Mouse (Mus musculus) kidney, embryonic 16.5 days (tissue): ENCODE data around the gene Gm4881. TPM values are rescaled to one million over a fixed set of nuclear protein-coding genes. Genes with fewer than 3 reads are reported as not detected.

Experiments
- ATAC-seq: fragments of 200-750 bp; cut with Nextera tagmentation; 2 replicates; pipeline ENCODE4 v1.8.0; 2017; ENCODE audit warnings: moderate TSS enrichment; ENCODE audit not compliant: low FRiP score, low TSS enrichment
- H3K27ac ChIP-seq: fragments of 300-500 bp; sonication (generic); 2 replicates; pipeline ENCODE4 v1.5.1; 2014; ENCODE audit warnings: low read length
- H3K27me3 ChIP-seq: fragments of 300-500 bp; sonication (generic); 2 replicates; pipeline ENCODE4 v1.6.1; 2014; ENCODE audit warnings: low read length, control low read depth, mixed read lengths; ENCODE audit not compliant: insufficient read depth
- H3K36me3 ChIP-seq: fragments of 300-500 bp; sonication (generic); 2 replicates; pipeline ENCODE4 v1.6.1; 2014; ENCODE audit warnings: low read length, control low read depth, mixed read lengths; ENCODE audit not compliant: insufficient read depth
- H3K4me1 ChIP-seq: fragments of 300-500 bp; sonication (generic); 2 replicates; pipeline ENCODE4 v1.6.1; 2014; ENCODE audit warnings: low read length, control low read depth, mixed read lengths; ENCODE audit not compliant: insufficient read depth
- H3K4me2 ChIP-seq: fragments of 300-500 bp; sonication (generic); replicated peaks from 2 replicates; pipeline ENCODE4 v1.6.1; 2014; ENCODE audit warnings: low read depth, low read length
- H3K4me3 ChIP-seq: fragments of 300-500 bp; sonication (generic); 2 replicates; pipeline ENCODE4 v1.5.1; 2014; ENCODE audit warnings: mild to moderate bottlenecking, low read length
- H3K9ac ChIP-seq: fragments of 300-500 bp; sonication (generic); replicated peaks from 2 replicates; pipeline ENCODE4 v1.6.1; 2014; ENCODE audit warnings: low read length
- H3K9me3 ChIP-seq: fragments of 300-500 bp; sonication (generic); 2 replicates; pipeline ENCODE4 v1.6.1; 2016; ENCODE audit warnings: low read length, control low read depth
- WGBS: fragments of 180-500 bp; shearing (Covaris S2); extraction: QIAGEN DNeasy Blood & Tissue Kit; methylation state at CpG from one replicate; pipeline ENCODE4 v1.1.7; 2014; 5-methylcytosine and 5-hydroxymethylcytosine counted together
- polyA plus RNA-seq: library from polyadenylated mRNA; unstranded; fragments of >200 nt; fragmentation: Nextera tagmentation; extraction: Ambion mirVana; gene quantifications from 2 replicates; pipeline ENCODE4 v1.2.1, GENCODE M21; 2015

Gm4881 gene
- polyA plus RNA-seq, 1 experiment from 2014 or later, result not detected

DNA sequence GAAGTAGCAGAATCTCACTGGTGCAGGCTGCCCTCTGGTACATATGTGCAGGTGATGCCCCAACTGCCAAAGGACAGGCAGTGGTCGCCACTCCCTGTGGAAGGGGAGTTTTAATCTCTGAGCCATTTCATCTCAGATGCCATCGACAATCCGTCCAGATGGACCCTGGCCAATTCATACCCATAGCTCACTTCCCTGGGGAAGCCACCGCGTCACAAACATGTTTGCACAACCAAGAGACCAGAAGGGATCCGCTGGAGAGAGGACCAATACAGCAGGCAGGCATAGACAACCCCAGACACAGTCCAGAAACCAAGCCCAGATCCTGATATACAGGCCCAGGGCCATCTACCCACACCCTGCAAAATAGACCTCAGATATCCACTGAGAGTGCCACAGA lies 13.8 kb downstream of the Gm4881 start:
- Histone ChIP-seq H3K4me2 (no peak overlapping the region), H3K4me1 (peaks cover 6% of the 10 kb centered on the region; the same call in 1 of the 2 replicates), H3K9ac (no peak overlapping the region), H3K27me3 (peaks cover 68% of the 10 kb centered on the region), H3K9me3 (no peaks in the 10 kb centered on the region), H3K4me3 (no peak overlapping the region), H3K27ac (no peak overlapping the region), H3K36me3 (peaks cover 23% of the 10 kb centered on the region)
- 60% methylated on average over 6 of the region's 6 CpGs for whole genome bisulfite sequencing
- ATAC-seq, result no peak

DNA sequence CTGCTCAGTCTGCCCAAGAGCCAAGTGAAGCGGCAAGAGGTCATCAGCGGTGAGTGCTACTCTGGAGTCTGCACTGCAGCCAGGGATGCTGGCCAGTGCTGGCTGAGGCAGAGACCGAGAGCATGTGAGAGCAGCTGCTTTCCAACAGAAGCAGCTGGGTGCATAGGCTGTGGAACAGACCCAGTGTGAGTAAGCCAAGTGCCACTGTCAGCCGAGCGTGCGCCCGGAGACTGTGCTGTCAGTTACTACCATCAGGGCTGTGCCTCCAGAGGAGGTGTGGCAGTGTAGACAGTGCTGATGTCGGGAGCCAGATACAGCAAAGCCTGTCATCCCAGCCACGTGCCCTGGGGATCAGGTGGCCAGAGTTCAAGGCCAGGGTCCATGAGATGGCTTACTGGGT lies 24.6 kb downstream of the Gm4881 start:
- WGBS, result 86% methylated on average over 9 of the region's 9 CpGs
- Histone ChIP-seq H3K36me3 (peaks cover 66% of the 10 kb centered on the region), H3K4me3 (no peak overlapping the region), H3K27me3 (no peaks in the 10 kb centered on the region), H3K27ac (no peak overlapping the region), H3K9me3 (no peaks in the 10 kb centered on the region), H3K9ac (no peak overlapping the region), H3K4me2 (no peak overlapping the region), H3K4me1 (no peaks in the 10 kb centered on the region)
- ATAC-seq, result no peak

DNA sequence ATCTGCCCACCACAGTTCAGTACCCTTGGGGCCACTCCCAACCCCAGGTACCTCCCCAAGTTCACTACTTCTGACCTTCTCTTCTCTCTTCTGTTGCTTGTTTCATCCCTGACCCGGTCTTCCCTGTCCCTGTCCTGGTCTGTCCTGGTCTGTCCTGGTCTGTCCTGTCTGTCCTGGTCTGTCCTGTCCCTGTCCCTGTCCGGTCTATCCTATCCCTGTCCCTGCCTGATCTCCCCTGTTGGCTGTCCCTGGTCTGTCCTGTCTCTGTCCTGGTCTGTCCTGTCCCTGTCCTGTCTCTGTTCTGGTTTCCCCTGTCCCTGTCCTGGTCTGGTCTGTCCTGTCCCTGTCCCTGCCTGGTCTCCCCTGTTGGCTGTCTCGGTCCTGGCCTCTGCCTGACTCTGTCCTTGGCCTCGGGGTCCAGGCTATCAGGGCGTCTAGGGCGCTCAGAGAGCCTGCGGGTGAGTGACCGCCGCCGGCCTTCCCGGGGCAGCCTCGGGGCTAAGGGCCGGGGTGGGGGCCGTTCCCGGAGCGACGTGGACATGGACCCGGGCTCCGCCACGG lies 25.5 kb downstream of the Gm4881 start:
- Histone ChIP-seq H3K27me3 (no peaks in the 10 kb centered on the region), H3K4me3 (no peak overlapping the region), H3K4me2 (no peak overlapping the region), H3K9ac (no peak overlapping the region), H3K4me1 (no peaks in the 10 kb centered on the region), H3K27ac (no peak overlapping the region), H3K36me3 (peaks cover 57% of the 10 kb centered on the region), H3K9me3 (no peaks in the 10 kb centered on the region)
- 89% methylated on average over 20 of the region's 20 CpGs for WGBS
- ATAC-seq, result peak; percentile 65

DNA sequence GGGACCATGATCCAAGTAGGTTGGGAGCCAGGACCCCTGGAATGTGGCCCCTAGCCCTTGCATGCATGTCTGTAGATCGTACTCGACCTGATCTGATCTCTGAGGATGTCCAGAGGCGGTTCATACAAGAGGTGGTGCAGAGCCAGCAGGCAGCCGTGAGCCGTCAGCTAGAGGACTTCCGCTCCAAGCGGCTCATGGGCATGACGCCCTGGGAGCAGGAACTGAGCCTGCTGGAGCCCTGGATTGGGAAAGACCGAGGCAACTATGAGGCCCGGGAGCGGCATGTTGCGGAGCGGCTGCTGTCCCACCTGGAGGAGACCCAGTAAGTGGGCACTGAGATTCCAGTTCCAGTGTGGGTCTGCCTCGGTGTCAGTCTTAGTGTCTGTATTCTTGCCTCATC lies 31.8 kb downstream of the Gm4881 start:
- no peak overlapping the region for H3K27ac ChIP-seq
- no peaks in the 10 kb centered on the region for H3K9me3 ChIP-seq
- H3K27me3 ChIP-seq, result no peaks in the 10 kb centered on the region
- H3K9ac ChIP-seq, result no peak overlapping the region
- peaks cover 42% of the 10 kb centered on the region for H3K36me3 ChIP-seq
- WGBS, result 91% methylated on average over 14 of the region's 14 CpGs
- no peak for ATAC-seq
- peaks cover 2% of the 10 kb centered on the region; the same call in 1 of the 2 replicates for H3K4me1 ChIP-seq
- H3K4me2 ChIP-seq, result no peak overlapping the region
- no peak overlapping the region for H3K4me3 ChIP-seq

DNA sequence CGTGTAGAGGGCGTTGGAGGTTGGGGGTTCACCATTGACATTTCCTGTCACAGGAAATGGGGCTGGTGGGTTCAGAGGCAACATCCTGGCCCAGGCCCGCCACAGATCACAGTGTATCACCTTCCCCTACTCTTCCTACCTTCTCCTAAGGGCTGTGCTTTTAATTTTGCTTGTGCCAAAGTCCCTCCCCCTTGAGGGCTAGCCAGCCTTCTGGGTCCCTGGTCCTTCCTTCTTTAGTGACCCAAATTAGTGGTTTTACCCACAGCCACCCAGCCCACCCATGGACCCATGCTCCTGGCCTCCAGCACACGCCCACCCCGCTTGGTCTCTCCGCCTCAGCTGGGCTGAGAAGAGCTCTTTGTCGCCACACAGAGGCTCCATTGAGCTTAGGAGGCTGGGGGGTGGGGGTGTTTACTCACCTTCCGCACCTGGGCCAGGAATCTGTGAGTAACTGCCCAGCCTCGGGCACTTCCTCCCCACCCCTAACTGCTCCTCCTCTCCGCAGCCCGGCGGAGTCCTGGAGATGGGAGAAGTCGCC lies 37.0 kb downstream of the Gm4881 start:
- no peak overlapping the region for H3K4me3 ChIP-seq
- no peak for ATAC-seq
- WGBS, result 19% methylated on average over 13 of the region's 13 CpGs
- peak overlapping the region; percentile 13; the same call in 1 of the 2 replicates for H3K9ac ChIP-seq
- H3K4me1 ChIP-seq, result peaks cover 30% of the 10 kb centered on the region
- H3K9me3 ChIP-seq, result no peaks in the 10 kb centered on the region
- no peaks in the 10 kb centered on the region for H3K27me3 ChIP-seq
- H3K36me3 ChIP-seq, result peaks cover 20% of the 10 kb centered on the region; the same call in 1 of the 2 replicates
- peak overlapping the region; percentile 14; the same call in 1 of the 2 replicates for H3K4me2 ChIP-seq
- H3K27ac ChIP-seq, result peak overlapping the region; percentile 8; the same call in 1 of the 2 replicates

DNA sequence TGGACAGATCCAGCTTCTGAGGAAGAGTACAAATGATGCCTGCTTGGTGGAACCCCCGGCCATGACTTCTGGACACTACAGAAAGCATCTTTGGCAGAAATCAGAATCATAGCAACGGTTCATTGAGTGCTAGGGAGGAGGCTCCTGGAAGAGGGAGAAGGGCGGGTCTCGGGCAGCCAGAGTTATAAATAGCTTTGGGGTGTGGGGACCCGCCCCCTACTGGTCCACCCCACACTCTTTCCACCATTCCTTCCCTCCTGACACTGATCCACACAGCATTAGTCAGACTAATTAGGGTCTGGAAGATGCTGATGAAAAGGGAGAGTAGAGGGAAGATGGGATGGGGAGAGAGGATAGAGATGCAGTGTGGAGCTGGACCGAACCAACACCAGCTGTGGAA lies 37.7 kb downstream of the Gm4881 start:
- no peak overlapping the region for H3K4me2 ChIP-seq
- H3K27me3 ChIP-seq, result no peaks in the 10 kb centered on the region
- H3K4me1 ChIP-seq, result peaks cover 35% of the 10 kb centered on the region
- WGBS, result 21% methylated on average over 6 of the region's 6 CpGs
- no peak overlapping the region for H3K4me3 ChIP-seq
- no peak overlapping the region for H3K27ac ChIP-seq
- H3K9me3 ChIP-seq, result no peaks in the 10 kb centered on the region
- H3K36me3 ChIP-seq, result peaks cover 15% of the 10 kb centered on the region; the same call in 1 of the 2 replicates
- no peak for ATAC-seq
- peak overlapping the region; percentile 13; the same call in 1 of the 2 replicates for H3K9ac ChIP-seq

DNA sequence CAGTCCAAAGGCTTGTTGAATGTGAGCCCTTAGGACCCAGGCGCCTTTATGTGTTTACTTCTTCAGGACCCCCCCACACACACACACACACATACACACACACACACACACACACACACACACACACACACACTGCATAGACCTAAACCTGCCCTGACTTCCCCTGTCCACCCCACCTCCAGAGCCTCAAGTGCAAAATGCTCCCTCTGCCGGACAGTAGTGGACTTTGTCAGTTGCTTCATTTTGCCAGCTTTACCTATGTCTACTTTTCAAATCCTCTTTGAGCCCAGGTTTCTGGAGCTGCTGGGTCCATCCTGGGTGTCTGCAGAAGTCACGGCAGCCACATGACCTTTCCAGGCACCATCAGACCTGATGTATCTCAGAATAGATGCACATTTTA lies 39.4 kb downstream of the Gm4881 start:
- peak overlapping the region; percentile 86 for H3K9ac ChIP-seq
- no peaks in the 10 kb centered on the region for H3K9me3 ChIP-seq
- H3K4me1 ChIP-seq, result peaks cover 35% of the 10 kb centered on the region
- peak overlapping the region; percentile 94 for H3K4me2 ChIP-seq
- peak overlapping the region; percentile 62 for H3K4me3 ChIP-seq
- ATAC-seq, result 0 out of 2 replicates have a peak, but pooled peaks have one; percentile 25
- peak overlapping the region; percentile 84 for H3K27ac ChIP-seq
- H3K36me3 ChIP-seq, result peaks cover 11% of the 10 kb centered on the region; the same call in 1 of the 2 replicates
- WGBS, result 9% methylated on average over 3 of the region's 3 CpGs
- H3K27me3 ChIP-seq, result no peaks in the 10 kb centered on the region

DNA sequence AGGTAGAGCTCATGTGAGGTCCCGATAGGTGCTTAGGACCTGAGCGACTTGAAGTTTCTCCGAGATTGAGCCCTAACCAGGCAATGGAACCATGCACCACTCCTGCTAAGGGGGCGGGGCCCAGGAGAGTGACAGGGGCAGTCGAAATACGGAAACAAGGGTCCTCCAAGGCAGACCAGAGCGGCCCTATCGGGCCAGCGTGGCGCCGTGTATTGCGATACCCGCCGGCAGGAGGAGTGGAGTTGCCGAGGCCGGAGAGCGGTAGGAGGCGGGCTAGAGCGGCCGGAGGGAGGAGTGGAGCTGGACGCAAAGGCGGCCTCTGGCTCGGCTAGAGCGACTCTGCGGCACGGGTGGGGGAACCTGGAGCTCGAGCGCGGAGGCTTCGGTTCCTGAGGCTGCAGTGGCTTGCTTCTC lies 40.2 kb downstream of the Gm4881 start:
- H3K4me2 ChIP-seq, result peak overlapping the region; percentile 94
- peak overlapping the region; percentile 88 for H3K9ac ChIP-seq
- peaks cover 35% of the 10 kb centered on the region for H3K4me1 ChIP-seq
- peaks cover 10% of the 10 kb centered on the region; the same call in 1 of the 2 replicates for H3K36me3 ChIP-seq
- WGBS, result under 1% methylated on average over 30 of the region's 30 CpGs
- no peaks in the 10 kb centered on the region for H3K9me3 ChIP-seq
- H3K27me3 ChIP-seq, result no peaks in the 10 kb centered on the region
- peak overlapping the region; percentile 84 for H3K27ac ChIP-seq
- ATAC-seq, result peak; percentile 98
- H3K4me3 ChIP-seq, result peak overlapping the region; percentile 62

DNA sequence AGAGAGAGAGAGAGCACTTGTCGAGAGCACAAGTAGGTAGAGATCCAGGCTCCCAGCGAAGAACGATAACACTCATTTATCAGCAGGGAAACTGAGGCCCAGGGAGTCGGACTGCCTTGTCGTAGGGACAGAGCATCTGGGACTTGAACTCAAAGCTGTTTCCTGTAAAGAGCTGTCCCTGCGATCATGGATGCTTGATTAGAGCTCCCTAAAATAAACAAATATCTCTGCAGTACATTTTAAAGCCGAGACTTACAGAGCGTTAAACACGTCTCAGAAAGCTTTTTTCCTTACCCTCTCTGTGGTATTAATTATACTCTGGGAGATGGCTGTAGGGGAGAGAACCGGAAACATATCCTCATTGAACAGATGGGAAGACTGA lies 40.9 kb downstream of the Gm4881 start:
- Histone ChIP-seq H3K9me3 (no peaks in the 10 kb centered on the region), H3K27ac (peak overlapping the region; percentile 73), H3K4me2 (peak overlapping the region; percentile 94), H3K27me3 (no peaks in the 10 kb centered on the region), H3K4me3 (peak overlapping the region; percentile 62), H3K4me1 (peaks cover 35% of the 10 kb centered on the region), H3K9ac (peak overlapping the region; percentile 88), H3K36me3 (peaks cover 4% of the 10 kb centered on the region; the same call in 1 of the 2 replicates)
- WGBS, result 29% methylated on average over 10 of the region's 10 CpGs
- no peak for ATAC-seq
